14 mouse cellular contexts compared by ENCODE assay signal in genomic region chr16:37526688-37527223, GRCm38 (mm10). TPM values are rescaled to one million over a fixed set of nuclear protein-coding genes. Genes with fewer than 3 reads are reported as not detected.
"Had no signal": no experiment of that assay in that cellular context is flagged by ENCODE, and none has a peak within 500 bp of the region (broad histone marks: within the 10 kb centered on the region; RNA-seq: fewer than 3 reads in every experiment).

No protein-coding gene starts in this region.

- H3K27me3 ChIP-seq: limb, embryonic 15.5 days; midbrain, embryonic 12.5 days; neural tube, embryonic 13.5 days had no signal

- H3K4me3 ChIP-seq: limb, embryonic 15.5 days; midbrain, embryonic 12.5 days; neural tube, embryonic 13.5 days had no signal

- H3K9me3 ChIP-seq: limb, embryonic 15.5 days; neural tube, embryonic 13.5 days had no signal

- H3K4me2 ChIP-seq: limb, embryonic 15.5 days; midbrain, embryonic 12.5 days; neural tube, embryonic 13.5 days had no signal

- H3K4me1 ChIP-seq: limb, embryonic 15.5 days; midbrain, embryonic 12.5 days; neural tube, embryonic 13.5 days had no signal

- H3K9ac ChIP-seq: limb, embryonic 15.5 days; liver, embryonic 14.5 days; midbrain, embryonic 12.5 days; neural tube, embryonic 13.5 days had no signal

- ATAC-seq: midbrain, embryonic 16.5 days had no signal

- DNase-seq: kidney, postnatal 25 days; layer of hippocampus, postnatal 36 days; lung, adult 18-20 months; right cerebral cortex, postnatal 25 days; thymus, postnatal 36 days had no signal

- H3K27ac ChIP-seq: limb, embryonic 15.5 days; liver, embryonic 14.5 days; midbrain, embryonic 12.5 days; neural tube, embryonic 13.5 days had no signal

RNA-seq across cellular contexts. Expression of gene Hgd, which starts 53.2 kb away (rescaled TPM):
- total RNA-seq: layer of hippocampus, postnatal 36 days; left cerebral cortex, adult 8-10 months; left cerebral cortex, postnatal 25 days; megakaryocyte-erythroid progenitor cell, adult 5-6 weeks had no signal
- polyA plus RNA-seq: limb, embryonic 11.5 days; midbrain, embryonic 12.5 days had no signal
